ENCODE assay signal across 19 mouse cellular contexts in the genomic region with DNA sequence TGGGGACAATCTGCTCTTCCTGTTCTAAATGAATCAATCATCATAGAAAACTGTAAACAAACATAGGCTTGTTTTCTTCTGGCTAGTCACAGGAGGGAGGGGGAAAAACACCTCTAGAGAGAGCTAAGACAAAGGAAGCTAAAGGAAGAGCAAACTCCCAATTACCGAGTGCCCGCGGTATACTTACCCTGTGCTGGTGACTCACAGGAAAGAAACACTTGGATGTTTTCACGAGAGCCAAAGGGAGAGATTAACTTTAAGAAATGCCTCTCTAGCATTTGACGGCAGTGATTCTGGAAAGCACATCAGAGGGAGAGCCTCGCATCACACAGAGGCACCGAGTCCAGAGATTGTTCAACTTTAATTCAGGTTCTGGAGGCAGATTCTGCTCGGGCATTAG.
DNase-seq lines count a peak whose midpoint lies in the region; ATAC-seq lines count a peak whose summit lies in the region.
"Had no signal": no experiment of that assay in that cellular context is flagged by ENCODE, and none has a peak within 500 bp of the region (broad histone marks: within the 10 kb centered on the region; RNA-seq: fewer than 3 reads in every experiment).

No protein-coding gene starts in this region.

- no peak overlapping the region for H3K4me3 ChIP-seq in forebrain, embryonic 15.5 days
- no peak overlapping the region for H3K4me3 ChIP-seq in forebrain, embryonic 10.5 days
- no peak overlapping the region for H3K4me3 ChIP-seq in heart, embryonic 16.5 days (ENCODE audit: low read length)
- no peak overlapping the region for H3K4me3 ChIP-seq in heart, embryonic 11.5 days (ENCODE audit: low read depth, low read length)
- H3K4me3 ChIP-seq: embryonic facial prominence, embryonic 13.5 days; heart, embryonic 10.5 days; lung, embryonic 15.5 days; midbrain, embryonic 12.5 days; neural tube, embryonic 13.5 days had no signal

- H3K4me2 ChIP-seq in forebrain, embryonic 15.5 days (replicated peaks) = peak overlapping the region; percentile 22
- peak overlapping the region; percentile 26; the same call in 1 of the 2 replicates for H3K4me2 ChIP-seq in heart, embryonic 16.5 days (ENCODE audit: low read depth, low read length)
- H3K4me2 ChIP-seq in heart, embryonic 11.5 days = no peak overlapping the region
- H3K4me2 ChIP-seq: embryonic facial prominence, embryonic 13.5 days; hindbrain, embryonic 14.5 days; midbrain, embryonic 12.5 days; neural tube, embryonic 13.5 days had no signal

- no peaks in the 10 kb centered on the region for H3K9me3 ChIP-seq in forebrain, embryonic 15.5 days
- H3K9me3 ChIP-seq in forebrain, embryonic 10.5 days = no peaks in the 10 kb centered on the region
- no peaks in the 10 kb centered on the region for H3K9me3 ChIP-seq in heart, embryonic 16.5 days (replicated peaks; ENCODE audit: control insufficient read depth, low read length)
- H3K9me3 ChIP-seq in heart, embryonic 11.5 days (replicated peaks; ENCODE audit: control insufficient read depth, low read length) = no peaks in the 10 kb centered on the region
- H3K9me3 ChIP-seq: embryonic facial prominence, embryonic 13.5 days; heart, embryonic 10.5 days; lung, embryonic 15.5 days; midbrain, embryonic 12.5 days; neural tube, embryonic 13.5 days had no signal

- H3K27ac ChIP-seq in forebrain, embryonic 15.5 days (replicated peaks) = no peak overlapping the region
- no peak overlapping the region for H3K27ac ChIP-seq in forebrain, embryonic 10.5 days
- H3K27ac ChIP-seq in heart, embryonic 16.5 days (ENCODE audit: low read length) = no peak overlapping the region
- no peak overlapping the region for H3K27ac ChIP-seq in heart, embryonic 11.5 days (ENCODE audit: low read depth, low read length)
- H3K27ac ChIP-seq: embryonic facial prominence, embryonic 13.5 days; heart, embryonic 10.5 days; hindbrain, embryonic 14.5 days; liver, embryonic 14.5 days; lung, embryonic 15.5 days; midbrain, embryonic 12.5 days; neural tube, embryonic 13.5 days had no signal

- WGBS in forebrain, embryonic 15.5 days = 37% methylated on average over 8 of the region's 8 CpGs
- WGBS in forebrain, embryonic 10.5 days = 53% methylated on average over 8 of the region's 8 CpGs
- 46% methylated on average over 8 of the region's 8 CpGs for WGBS in heart, embryonic 16.5 days
- 49% methylated on average over 8 of the region's 8 CpGs for WGBS in heart, embryonic 11.5 days (ENCODE audit: insufficient replicate concordance)

- ATAC-seq in forebrain, embryonic 15.5 days (replicated peaks) = no peak
- ATAC-seq in heart, embryonic 16.5 days (replicated peaks; ENCODE audit: extremely low read depth, insufficient read depth, low FRiP score) = no peak
- ATAC-seq in heart, embryonic 11.5 days (replicated peaks; ENCODE audit: insufficient number of reproducible peaks, low FRiP score, low TSS enrichment) = no peak

- 0 out of 2 replicates have a peak, but pooled peaks cover 3% of the 10 kb centered on the region for H3K4me1 ChIP-seq in forebrain, embryonic 15.5 days
- H3K4me1 ChIP-seq in forebrain, embryonic 10.5 days = peaks cover 9% of the 10 kb centered on the region
- H3K4me1 ChIP-seq in heart, embryonic 16.5 days (ENCODE audit: control insufficient read depth, insufficient read depth, low read length) = no peaks in the 10 kb centered on the region
- no peaks in the 10 kb centered on the region for H3K4me1 ChIP-seq in heart, embryonic 11.5 days (ENCODE audit: control insufficient read depth, insufficient read depth, low read length)
- H3K4me1 ChIP-seq: embryonic facial prominence, embryonic 13.5 days; heart, embryonic 10.5 days; lung, embryonic 15.5 days; midbrain, embryonic 12.5 days had no signal

- H3K36me3 ChIP-seq in forebrain, embryonic 15.5 days = no peaks in the 10 kb centered on the region
- no peaks in the 10 kb centered on the region for H3K36me3 ChIP-seq in forebrain, embryonic 10.5 days (replicated peaks)
- no peaks in the 10 kb centered on the region for H3K36me3 ChIP-seq in heart, embryonic 16.5 days (ENCODE audit: control insufficient read depth, insufficient read depth)
- H3K36me3 ChIP-seq in heart, embryonic 11.5 days (ENCODE audit: control insufficient read depth, insufficient read depth, low read length) = no peaks in the 10 kb centered on the region
- H3K36me3 ChIP-seq: embryonic facial prominence, embryonic 13.5 days; heart, embryonic 10.5 days; lung, embryonic 15.5 days; midbrain, embryonic 12.5 days; neural tube, embryonic 13.5 days had no signal

- DNase-seq in forebrain, embryonic 10.5 days (ENCODE audit: extremely low spot score, low spot score) = no peak
- peak; percentile 19 for DNase-seq in retina, postnatal 1 day
- DNase-seq in retina, embryonic 14.5 days (ENCODE audit: low spot score) = no peak
- peak; percentile 42 for DNase-seq in brain, adult 2 months (ENCODE audit: low read depth, low spot score)
- no peak for DNase-seq in ovary, postnatal 14 days (ENCODE audit: low spot score)
- DNase-seq: adrenal gland, adult 2 months; B cell, adult 2 months; gastrocnemius, postnatal 14 days; thymus, postnatal 25 days had no signal

- no peak overlapping the region for H3K9ac ChIP-seq in forebrain, embryonic 15.5 days (replicated peaks)
- H3K9ac ChIP-seq in heart, embryonic 16.5 days (ENCODE audit: low read length) = no peak overlapping the region
- no peak overlapping the region for H3K9ac ChIP-seq in heart, embryonic 11.5 days (ENCODE audit: low read depth, low read length)
- H3K9ac ChIP-seq: embryonic facial prominence, embryonic 13.5 days; hindbrain, embryonic 14.5 days; liver, embryonic 14.5 days; lung, embryonic 15.5 days; midbrain, embryonic 12.5 days; neural tube, embryonic 13.5 days had no signal

- H3K27me3 ChIP-seq in forebrain, embryonic 15.5 days = no peaks in the 10 kb centered on the region
- no peaks in the 10 kb centered on the region for H3K27me3 ChIP-seq in forebrain, embryonic 10.5 days (ENCODE audit: poor library complexity, severe bottlenecking)
- H3K27me3 ChIP-seq in heart, embryonic 16.5 days (ENCODE audit: control insufficient read depth, insufficient read depth, low read length) = no peaks in the 10 kb centered on the region
- H3K27me3 ChIP-seq in heart, embryonic 11.5 days (ENCODE audit: control insufficient read depth, insufficient read depth, low read length) = no peaks in the 10 kb centered on the region
- H3K27me3 ChIP-seq: embryonic facial prominence, embryonic 13.5 days; lung, embryonic 15.5 days; midbrain, embryonic 12.5 days; neural tube, embryonic 13.5 days had no signal

Comparison
In these comparisons a context has a peak if more than half of its experiments do, and no peak if none do; other contexts are left out.
1. DNase-seq: peak in retina, postnatal 1 day (single experiment) and brain, adult 2 months (single experiment); none in forebrain, embryonic 10.5 days (single experiment), retina, embryonic 14.5 days (single experiment) and ovary, postnatal 14 days (single experiment).